8 mouse cellular contexts compared by ENCODE assay signal in genomic region chr7:35086271-35086861, GRCm38 (mm10). TPM values are rescaled to one million over a fixed set of nuclear protein-coding genes. Genes with fewer than 3 reads are reported as not detected.
DNase-seq lines count a peak whose midpoint lies in the region; ATAC-seq and TF ChIP-seq lines count a peak whose summit lies in the region.

No protein-coding gene starts in this region.

- intact Hi-C loops in left cerebral cortex, postnatal 36 days (cut with DNase I) = no loop called here

- peak overlapping the region; percentile 58 for H3K4me2 ChIP-seq in forebrain, embryonic 16.5 days (ENCODE audit: low read length)
- peak overlapping the region; percentile 46 for H3K4me2 ChIP-seq in intestine, embryonic 14.5 days (ENCODE audit: low read length)
- H3K4me2 ChIP-seq in stomach, embryonic 15.5 days = peak overlapping the region; percentile 54

- WGBS in forebrain, embryonic 16.5 days = under 1% methylated on average over 21 of the region's 21 CpGs
- under 1% methylated on average over 21 of the region's 21 CpGs for WGBS in intestine, embryonic 14.5 days
- WGBS in midbrain, embryonic 10.5 days = 1% methylated on average over 21 of the region's 21 CpGs
- under 1% methylated on average over 21 of the region's 21 CpGs for WGBS in stomach, embryonic 15.5 days

- no peak for TF ChIP-seq POLR2A in ES-Bruce4 (IDR thresholded peaks at IDR 0.05; ENCODE audit: insufficient read depth, low read length)

- H3K4me3 ChIP-seq in ES-Bruce4 (ENCODE audit: low read depth, low read length) = 0 out of 2 replicates have a peak overlapping the region, but pooled peaks have one; percentile 28
- peak overlapping the region; percentile 33 for H3K4me3 ChIP-seq in forebrain, embryonic 16.5 days (replicated peaks; ENCODE audit: low read length)
- peak overlapping the region; percentile 21 for H3K4me3 ChIP-seq in intestine, embryonic 14.5 days (ENCODE audit: low read depth, low read length)
- H3K4me3 ChIP-seq in midbrain, embryonic 10.5 days = peak overlapping the region; percentile 45
- peak overlapping the region; percentile 18 for H3K4me3 ChIP-seq in stomach, embryonic 15.5 days (replicated peaks)

- DNase-seq in c-Kit-positive CD71-negative TER-119-negative erythroid progenitor cells, embryonic 14.5 days (ENCODE audit: low read depth) = peak; percentile 50
- peak; percentile 73 for DNase-seq in intestine, embryonic 14.5 days (ENCODE audit: low spot score)
- peak; percentile 35 to 36 for DNase-seq in left cerebral cortex, postnatal 36 days (ENCODE audit: low spot score in 2 of 2)
- peak; percentile 58 for DNase-seq in midbrain, embryonic 10.5 days (ENCODE audit: low spot score)

- H3K9ac ChIP-seq in ES-Bruce4 (ENCODE audit: low read depth, poor library complexity, severe bottlenecking) = no peak overlapping the region
- 0 out of 2 replicates have a peak overlapping the region, but pooled peaks have one; percentile 10 for H3K9ac ChIP-seq in forebrain, embryonic 16.5 days (replicated peaks; ENCODE audit: low read depth, low read length)
- H3K9ac ChIP-seq in intestine, embryonic 14.5 days (ENCODE audit: low read length) = no peak overlapping the region
- H3K9ac ChIP-seq in stomach, embryonic 15.5 days = no peak overlapping the region

- H3K27ac ChIP-seq in ES-Bruce4 (ENCODE audit: insufficient read depth, low read length) = no peak overlapping the region
- no peak overlapping the region; the same call in 1 of the 2 replicates for H3K27ac ChIP-seq in forebrain, embryonic 16.5 days (ENCODE audit: low read length)
- no peak overlapping the region for H3K27ac ChIP-seq in intestine, embryonic 14.5 days (ENCODE audit: low read depth)
- H3K27ac ChIP-seq in midbrain, embryonic 10.5 days (replicated peaks) = no peak overlapping the region
- H3K27ac ChIP-seq in stomach, embryonic 15.5 days = 0 out of 2 replicates have a peak overlapping the region, but pooled peaks have one; percentile 31

- peaks cover 3% of the 10 kb centered on the region for H3K4me1 ChIP-seq in ES-Bruce4 (ENCODE audit: control insufficient read depth, insufficient read depth, low read length)
- H3K4me1 ChIP-seq in forebrain, embryonic 16.5 days (replicated peaks; ENCODE audit: control insufficient read depth, insufficient read depth, low read length) = peaks cover 11% of the 10 kb centered on the region
- peaks cover 13% of the 10 kb centered on the region for H3K4me1 ChIP-seq in intestine, embryonic 14.5 days (replicated peaks; ENCODE audit: control insufficient read depth, insufficient read depth, low read length)
- H3K4me1 ChIP-seq in midbrain, embryonic 10.5 days = peaks cover 19% of the 10 kb centered on the region
- peaks cover 16% of the 10 kb centered on the region for H3K4me1 ChIP-seq in stomach, embryonic 15.5 days

- no peak for TF ChIP-seq CTCF in ES-Bruce4 (IDR thresholded peaks at IDR 0.05; ENCODE audit: low read depth, low read length)

- TF ChIP-seq EP300 in ES-Bruce4 (IDR thresholded peaks at IDR 0.05; ENCODE audit: insufficient read depth, low read depth, low read length) = no peak

- H3K9me3 ChIP-seq in ES-Bruce4 (replicated peaks; ENCODE audit: control insufficient read depth, insufficient read depth, low read length, poor library complexity, severe bottlenecking) = no peaks in the 10 kb centered on the region
- H3K9me3 ChIP-seq in forebrain, embryonic 16.5 days (ENCODE audit: control insufficient read depth, low read length) = no peaks in the 10 kb centered on the region
- no peaks in the 10 kb centered on the region for H3K9me3 ChIP-seq in intestine, embryonic 14.5 days (ENCODE audit: control insufficient read depth, low read length)
- no peaks in the 10 kb centered on the region for H3K9me3 ChIP-seq in midbrain, embryonic 10.5 days (replicated peaks)
- no peaks in the 10 kb centered on the region for H3K9me3 ChIP-seq in stomach, embryonic 15.5 days

- H3K27me3 ChIP-seq in ES-Bruce4 (ENCODE audit: control insufficient read depth, insufficient read depth, low read length, poor library complexity, severe bottlenecking) = no peaks in the 10 kb centered on the region
- peaks cover 2% of the 10 kb centered on the region; the same call in 1 of the 2 replicates for H3K27me3 ChIP-seq in forebrain, embryonic 16.5 days (replicated peaks; ENCODE audit: control insufficient read depth, insufficient read depth, low read length)
- H3K27me3 ChIP-seq in intestine, embryonic 14.5 days (replicated peaks; ENCODE audit: control insufficient read depth, insufficient read depth, low read length) = no peaks in the 10 kb centered on the region
- H3K27me3 ChIP-seq in midbrain, embryonic 10.5 days (ENCODE audit: low read depth, poor library complexity, severe bottlenecking) = 0 out of 2 replicates have a peak, but pooled peaks cover 11% of the 10 kb centered on the region
- H3K27me3 ChIP-seq in stomach, embryonic 15.5 days (replicated peaks) = 0 out of 2 replicates have a peak, but pooled peaks cover 2% of the 10 kb centered on the region

- ATAC-seq in forebrain, embryonic 16.5 days = peak; percentile 86
- peak; percentile 56; the same call in 1 of the 2 replicates for ATAC-seq in intestine, embryonic 14.5 days (replicated peaks; ENCODE audit: low FRiP score, low TSS enrichment, low read depth)
- peak; percentile 11; the same call in 1 of the 2 replicates for ATAC-seq in stomach, embryonic 15.5 days (ENCODE audit: insufficient read depth, low FRiP score, low read depth)
- ATAC-seq in activated CD4-positive, CD25-positive, alpha-beta regulatory T cell, adult 4 months = no peak

- no peaks in the 10 kb centered on the region for H3K36me3 ChIP-seq in ES-Bruce4 (ENCODE audit: control insufficient read depth, insufficient read depth, low read length, poor library complexity, severe bottlenecking)
- no peaks in the 10 kb centered on the region for H3K36me3 ChIP-seq in forebrain, embryonic 16.5 days (ENCODE audit: control insufficient read depth, insufficient read depth)
- no peaks in the 10 kb centered on the region for H3K36me3 ChIP-seq in intestine, embryonic 14.5 days (ENCODE audit: control insufficient read depth, insufficient read depth, low read length)
- H3K36me3 ChIP-seq in midbrain, embryonic 10.5 days = no peaks in the 10 kb centered on the region
- H3K36me3 ChIP-seq in stomach, embryonic 15.5 days = no peaks in the 10 kb centered on the region

RNA-seq across cellular contexts. Expression of gene Cebpg, which starts 30.0 kb away (rescaled TPM):
- polyA plus RNA-seq in ES-Bruce4 (2011; ENCODE audit: insufficient read depth, insufficient read length, low read depth, missing spikeins) = 31.9 and 33.0 TPM in 2 replicates
- 48.4 and 54.8 TPM in 2 replicates for polyA plus RNA-seq in forebrain, embryonic 16.5 days (2015; fragmentation: Nextera tagmentation; extraction: Ambion mirVana)
- 33.7 and 36.3 TPM in 2 replicates for polyA plus RNA-seq in intestine, embryonic 14.5 days (2014; fragmentation: Nextera tagmentation; extraction: Ambion mirVana)
- total RNA-seq in left cerebral cortex, postnatal 36 days (2021) = 10 to 100 TPM; 35.0 to 37.1 TPM
- polyA plus RNA-seq in midbrain, embryonic 10.5 days (2016; fragmentation: Nextera tagmentation; extraction: Ambion mirVana) = 44.9 and 45.7 TPM in 2 replicates
- 36.5 and 37.9 TPM in 2 replicates for polyA plus RNA-seq in stomach, embryonic 15.5 days (2015; fragmentation: Nextera tagmentation; extraction: Ambion mirVana)
- 1 to 10 TPM; 7.8 to 8.6 TPM for polyA plus RNA-seq in activated CD4-positive, CD25-positive, alpha-beta regulatory T cell, adult 4 months (2017; shearing (Covaris generic))

RNA-seq across cellular contexts. Expression of gene Cebpa, which starts 32.7 kb away (rescaled TPM):
- polyA plus RNA-seq in ES-Bruce4 (2011; ENCODE audit: insufficient read depth, insufficient read length, low read depth, missing spikeins) = 1.7 TPM in 2 replicates
- polyA plus RNA-seq in forebrain, embryonic 16.5 days (2015; fragmentation: Nextera tagmentation; extraction: Ambion mirVana) = 0.32 and 0.40 TPM in 2 replicates
- 7.6 and 8.3 TPM in 2 replicates for polyA plus RNA-seq in intestine, embryonic 14.5 days (2014; fragmentation: Nextera tagmentation; extraction: Ambion mirVana)
- 10 to 100 TPM in 1 of 2 experiments, 1 to 10 TPM in 1; 9.3 to 11.0 TPM for total RNA-seq in left cerebral cortex, postnatal 36 days (2021)
- 0.35 and 0.38 TPM in 2 replicates for polyA plus RNA-seq in midbrain, embryonic 10.5 days (2016; fragmentation: Nextera tagmentation; extraction: Ambion mirVana)
- 6.6 and 7.0 TPM in 2 replicates for polyA plus RNA-seq in stomach, embryonic 15.5 days (2015; fragmentation: Nextera tagmentation; extraction: Ambion mirVana)
- 1 to 10 TPM in 1 of 2 experiments, under 1 TPM in 1; 0.81 to 1.2 TPM for polyA plus RNA-seq in activated CD4-positive, CD25-positive, alpha-beta regulatory T cell, adult 4 months (2017; shearing (Covaris generic))
